Mouse (Mus musculus): ENCODE measurements around the gene Rdh13.
"Not testable (repeated sequence)": the region's sequence is repeated elsewhere in the genome, so short reads cannot be mapped to it uniquely, and the experiment has no call there.

The Rdh13 gene

DNA sequence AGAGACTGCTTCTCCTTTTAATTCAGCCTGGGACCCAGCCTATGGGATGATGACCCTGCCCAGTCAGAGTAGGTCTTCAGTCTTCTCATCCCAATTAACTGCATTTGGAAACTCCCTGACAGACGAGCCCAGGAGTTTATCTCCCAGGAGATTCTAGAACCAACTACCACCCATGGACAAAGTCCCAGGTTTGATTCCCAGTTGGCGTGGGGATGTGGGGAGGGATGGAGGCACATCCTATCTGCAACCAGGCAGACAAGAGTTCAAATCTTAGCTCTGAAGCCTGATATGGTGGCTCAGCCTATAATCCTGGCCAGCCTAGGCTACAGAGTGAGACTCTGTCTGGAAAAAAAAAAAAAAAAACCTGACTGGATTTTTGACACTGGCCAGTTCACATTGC lies 7.7 kb downstream of the Rdh13 start:
- DNase-seq (ENCODE audit: low read depth, low spot score), result no peak

DNA sequence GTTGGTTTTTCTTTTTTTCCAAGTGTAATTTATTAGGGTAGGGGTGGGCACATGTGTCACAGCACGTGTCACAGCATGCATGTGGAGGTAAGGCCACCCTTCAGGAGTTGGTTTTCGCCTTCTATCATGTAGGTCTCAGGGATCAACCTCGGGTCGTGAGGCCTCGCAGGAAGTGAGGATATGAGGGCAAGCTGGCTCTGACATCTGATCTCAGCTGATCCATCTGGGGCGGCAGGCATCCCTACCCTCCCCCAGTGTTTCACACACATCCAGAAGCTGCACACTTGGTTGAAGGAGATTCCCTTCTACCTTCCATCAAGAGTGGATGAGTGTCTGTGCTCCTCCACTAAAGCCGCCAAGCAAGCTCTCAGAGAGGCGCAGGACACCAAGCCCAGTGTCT lies 13.4 kb downstream of the Rdh13 start:
- no peak for DNase-seq (ENCODE audit: low read depth, low spot score)

- peak; percentile 79 for DNase-seq (ENCODE audit: low read depth, low spot score)
Observed at GRCm38 (mm10) chr7:4431548-4431947, 13.9 kb downstream of the Rdh13 start.

GRCm38 (mm10) chr7:4430246-4430844 lies 15.1 kb downstream of the Rdh13 start:
- no peak for DNase-seq (ENCODE audit: low read depth, low spot score)

- peak; percentile 97 for DNase-seq (ENCODE audit: low read depth, low spot score)
Observed at GRCm38 (mm10) chr7:4427161-4427912, 18.1 kb downstream of the Rdh13 start.

- no peak for DNase-seq (ENCODE audit: low read depth, low spot score)
Observed at GRCm38 (mm10) chr7:4420230-4420629, 25.2 kb downstream of the Rdh13 start.

- no peak for DNase-seq (ENCODE audit: low read depth, low spot score)
Observed at GRCm38 (mm10) chr7:4419681-4420080, 25.8 kb downstream of the Rdh13 start.

DNA sequence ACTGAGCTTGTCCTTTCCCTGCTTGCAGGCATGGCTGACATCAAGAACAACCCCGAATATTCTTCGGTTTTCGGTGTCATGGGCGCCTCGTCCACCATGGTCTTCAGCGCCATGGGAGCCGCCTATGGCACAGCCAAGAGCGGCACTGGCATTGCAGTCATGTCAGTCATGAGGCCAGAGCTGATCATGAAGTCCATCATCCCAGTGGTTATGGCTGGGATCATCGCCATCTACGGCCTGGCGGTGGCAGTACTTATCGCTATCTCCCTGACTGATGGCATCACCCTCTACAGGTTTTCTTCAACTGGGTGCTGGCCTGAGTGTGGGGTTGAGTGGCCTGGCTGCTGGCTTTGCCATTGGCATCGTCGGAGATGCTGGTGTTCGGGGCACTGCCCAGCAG lies 33.0 kb downstream of the Rdh13 start:
- not testable (repeated sequence) for DNase-seq (ENCODE audit: low read depth, low spot score)

GRCm38 (mm10) chr7:4397730-4398129 lies 47.7 kb downstream of the Rdh13 start, which contains the start of gene Gp6:
Gene Gp6, minus strand, starts transcription at chr7:4397744.
- DNase-seq (ENCODE audit: low read depth, low spot score), result no peak
